Mouse (Mus musculus): ENCODE measurements around the gene Sox12.
"Not testable (repeated sequence)": the region's sequence is repeated elsewhere in the genome, so short reads cannot be mapped to it uniquely, and the experiment has no call there.

The Sox12 gene

DNA sequence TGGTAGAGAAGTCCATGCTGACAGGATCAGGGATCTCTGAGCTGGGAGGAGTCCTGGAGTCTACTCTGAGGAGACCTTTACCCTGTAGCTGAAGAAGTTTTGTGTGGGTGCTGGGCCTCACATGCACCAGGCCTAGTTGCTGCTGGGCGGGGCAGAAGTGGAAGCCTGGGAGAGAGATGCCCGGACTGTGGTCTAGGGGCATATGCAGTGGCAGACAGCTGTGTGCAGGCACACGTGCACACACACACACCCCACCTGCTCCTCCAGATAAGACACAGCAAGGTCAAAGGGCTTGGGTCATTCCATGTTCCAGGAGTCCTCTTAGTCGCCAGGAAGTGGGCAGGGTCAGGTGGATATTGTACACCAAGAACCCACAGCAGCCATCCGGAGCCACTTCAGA, 38.2 kb downstream of the Sox12 start:
- in situ Hi-C loops (cut with MboI, MseI), result no loop called here

DNA sequence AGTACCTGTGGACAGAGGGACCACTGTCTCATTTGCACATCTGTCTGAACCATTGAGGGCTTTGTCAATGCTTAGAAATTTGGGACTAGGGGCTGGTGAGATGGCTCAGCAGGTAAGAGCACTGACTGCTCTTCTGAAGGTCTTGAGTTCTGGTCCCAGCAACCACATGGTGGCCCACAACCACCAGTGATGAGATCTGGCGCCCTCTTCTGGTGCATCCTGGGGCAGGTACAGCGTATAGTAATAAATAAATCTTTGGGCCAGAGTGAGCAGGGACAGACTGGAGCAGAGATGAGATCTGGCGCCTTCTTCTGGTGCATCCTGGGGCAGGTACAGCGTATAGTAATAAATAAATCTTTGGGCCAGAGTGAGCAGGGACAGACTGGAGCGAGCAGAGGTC, 38.9 kb downstream of the Sox12 start:
- in situ Hi-C loops (cut with MboI, MseI), result not testable (repeated sequence)

DNA sequence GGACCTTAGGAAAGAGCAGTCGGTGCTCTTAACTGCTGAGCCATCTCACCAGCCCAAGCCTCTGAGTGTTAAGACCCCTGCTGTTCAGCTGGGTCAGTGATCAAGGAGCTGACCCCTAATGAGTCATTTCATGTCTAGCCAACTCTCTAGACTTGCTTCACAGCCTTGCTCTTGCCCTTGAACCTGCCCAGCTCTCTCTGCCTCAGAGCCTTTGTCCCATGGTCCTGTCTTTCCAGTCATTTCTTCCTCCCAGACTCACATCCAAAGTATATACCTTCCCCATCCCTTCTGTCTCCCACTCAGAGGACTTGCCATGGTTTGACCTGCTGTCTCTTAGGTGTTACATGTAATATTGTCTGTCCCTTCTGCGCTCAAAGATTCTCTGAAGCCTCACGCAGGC, 40.6 kb downstream of the Sox12 start:
- in situ Hi-C loops (cut with MboI, MseI), result no loop called here

DNA sequence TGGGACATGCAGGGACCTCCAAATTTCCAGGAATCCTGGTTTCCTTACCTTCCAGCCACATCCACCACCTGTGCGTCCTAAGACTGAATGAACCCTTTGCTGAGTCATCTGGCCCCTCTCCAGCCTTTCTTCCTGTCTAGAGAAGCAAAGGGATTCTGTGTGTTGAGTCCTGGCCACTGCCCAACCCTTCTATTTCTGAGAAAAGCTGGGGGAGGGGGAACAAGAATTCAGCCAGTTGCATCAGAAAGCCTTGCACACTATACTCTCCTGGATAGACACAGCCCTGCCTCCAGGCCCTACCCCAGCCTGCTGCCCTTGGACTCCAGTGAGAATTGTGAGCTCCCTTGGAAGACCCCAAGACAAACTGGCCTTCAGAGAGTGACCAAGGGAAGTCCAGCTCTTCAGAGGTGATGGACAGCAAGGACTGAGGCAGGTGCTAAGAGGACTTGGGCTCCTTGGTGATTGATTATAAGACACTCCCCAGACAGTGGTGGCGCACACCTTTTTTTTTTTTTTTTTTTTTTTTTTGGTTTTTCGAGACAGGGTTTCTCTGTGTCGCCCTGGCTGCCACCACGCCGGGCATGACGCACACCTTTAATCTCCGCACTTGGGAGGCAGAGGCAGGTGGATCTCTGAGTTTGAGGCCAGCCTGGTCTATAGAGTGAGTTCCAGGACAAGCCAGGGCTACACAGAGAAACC, 47.9 kb downstream of the Sox12 start:
- in situ Hi-C loops (cut with MboI, MseI), result no loop called here

DNA sequence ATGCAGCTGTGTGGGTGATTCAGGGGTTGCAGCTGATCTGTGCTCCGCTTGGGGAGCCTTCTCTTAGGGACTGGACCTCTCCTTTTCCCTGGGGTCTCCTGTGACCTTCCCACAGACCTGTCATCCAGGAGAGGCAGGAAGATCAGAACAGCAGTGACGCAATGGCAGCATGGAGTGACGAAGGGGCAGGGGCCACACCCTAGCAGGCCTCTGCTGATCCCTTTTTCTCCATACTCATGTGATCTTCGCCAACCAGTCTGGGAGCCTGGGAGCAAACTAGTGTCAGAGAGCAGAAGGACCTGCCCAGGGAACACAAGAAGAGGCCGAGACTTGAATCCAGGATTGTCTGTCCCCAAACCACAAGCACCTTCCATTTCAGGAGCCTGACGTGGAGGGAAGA, 48.7 kb downstream of the Sox12 start:
- in situ Hi-C loops (cut with MboI, MseI), result no loop called here

DNA sequence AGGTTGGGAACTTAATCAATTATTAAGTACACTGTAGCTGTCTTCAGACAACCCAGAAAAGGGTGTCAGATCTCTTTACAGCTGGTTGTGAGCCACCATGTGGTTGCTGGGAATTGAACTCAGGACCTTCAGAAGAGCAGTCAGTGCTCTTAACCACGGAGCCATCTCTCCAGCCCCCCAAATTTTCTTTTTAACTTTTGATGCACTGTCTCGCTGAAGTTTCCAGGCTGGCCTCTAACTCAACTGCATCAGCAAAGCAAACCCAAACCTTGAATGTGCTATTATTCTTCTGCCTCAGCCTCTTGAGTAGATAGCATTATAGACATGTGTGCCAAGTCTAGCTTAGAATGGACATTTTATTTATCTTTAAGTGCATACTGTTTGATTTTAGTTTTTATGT, 50.1 kb downstream of the Sox12 start:
- in situ Hi-C loops (cut with MboI, MseI), result no loop called here

DNA sequence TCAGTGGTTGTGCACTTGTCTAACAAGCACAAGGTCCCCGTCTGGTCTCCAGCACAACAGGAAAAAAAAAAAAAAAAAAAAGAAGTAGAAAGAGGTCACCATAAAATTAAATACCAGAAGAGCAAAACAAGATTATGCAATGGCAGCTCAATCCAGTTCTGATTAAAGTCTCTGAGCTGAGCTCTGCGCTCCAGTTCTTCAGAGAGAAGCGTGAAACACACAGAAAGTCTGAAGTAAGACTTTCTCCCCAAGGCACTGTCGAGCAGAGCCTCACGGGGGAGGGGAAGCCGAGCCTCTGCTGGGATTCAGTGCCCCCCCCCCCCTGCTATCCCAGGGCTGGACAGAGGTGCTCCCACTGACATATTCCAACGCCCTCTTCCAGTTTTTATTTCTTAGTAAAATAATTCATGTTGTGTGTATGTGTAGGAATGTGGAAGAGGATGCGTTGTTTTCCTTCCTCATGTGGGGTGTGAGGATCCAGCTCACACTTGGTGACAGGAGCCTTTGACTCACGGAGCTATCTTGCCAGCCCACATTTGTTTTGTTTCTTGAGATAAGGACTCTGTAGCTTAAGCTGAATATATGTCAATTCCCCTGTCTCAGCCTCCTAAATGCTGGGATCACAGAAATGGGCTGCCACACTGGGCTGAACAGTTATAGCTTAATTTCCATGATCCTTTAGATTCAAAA, 50.9 kb downstream of the Sox12 start:
- in situ Hi-C loops (cut with MboI, MseI), result no loop called here

DNA sequence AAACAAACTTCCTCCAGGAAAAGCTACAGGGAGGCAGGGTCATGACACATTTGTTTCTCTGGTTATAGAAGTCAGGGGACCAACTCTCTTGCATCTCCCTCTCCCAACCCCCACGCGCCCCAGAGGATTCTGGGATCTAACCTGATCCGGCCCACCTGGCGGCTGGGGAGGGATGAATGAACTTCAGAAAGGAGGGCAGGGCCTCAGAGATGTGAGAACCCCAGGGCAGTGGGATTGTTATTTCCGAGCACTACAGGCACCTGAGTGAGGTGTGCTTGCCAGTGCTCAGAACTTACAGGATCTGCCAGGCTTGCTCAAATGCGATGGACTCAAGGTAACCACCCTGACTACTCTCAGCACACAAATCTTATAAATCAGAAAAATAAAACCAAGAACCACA, 52.5 kb downstream of the Sox12 start:
- in situ Hi-C loops (cut with MboI, MseI), result no loop called here

DNA sequence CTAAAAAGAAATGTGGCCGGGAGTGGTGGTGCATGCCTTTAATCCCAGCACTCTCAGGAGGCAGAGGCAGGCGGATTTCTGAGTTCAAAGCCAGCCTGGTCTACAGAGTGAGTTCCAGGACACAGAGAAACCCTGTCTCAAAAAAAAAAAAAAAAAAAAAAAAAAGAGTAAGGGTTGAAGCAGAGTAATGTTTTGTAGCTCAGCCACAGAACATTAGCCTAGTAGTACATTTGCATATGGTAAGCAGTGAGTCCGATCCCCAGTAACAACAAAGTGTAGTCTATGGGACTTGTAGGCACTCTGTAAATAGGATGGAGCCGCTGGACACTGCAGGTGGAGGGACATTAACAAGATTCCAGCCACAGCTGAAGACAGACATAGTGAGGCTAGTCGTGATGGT, 53.0 kb downstream of the Sox12 start:
- in situ Hi-C loops (cut with MboI, MseI), result no loop called here

DNA sequence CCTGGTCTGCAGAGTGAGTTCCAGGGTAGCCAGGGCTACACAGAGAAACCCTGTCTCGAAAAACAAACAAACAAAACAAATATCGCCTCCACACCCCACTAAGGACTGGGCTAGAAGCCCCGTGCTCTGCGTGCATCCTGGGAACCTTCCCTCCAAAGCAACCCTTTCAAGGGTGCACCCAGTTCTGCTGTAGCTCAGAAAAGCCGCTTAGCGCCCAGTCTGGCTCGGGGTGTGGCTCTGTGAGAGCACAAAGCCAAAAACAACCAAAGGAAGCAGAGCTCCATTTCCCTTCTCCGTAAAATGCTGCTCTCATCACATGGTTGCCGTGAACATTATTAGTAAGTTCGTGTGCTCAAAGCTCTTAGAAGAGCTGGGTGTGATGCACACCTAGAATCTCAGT, 53.5 kb downstream of the Sox12 start:
- in situ Hi-C loops (cut with MboI, MseI), result no loop called here

Measured in T-helper 1 cell (primary cell).